Mouse (Mus musculus) left cerebral cortex, postnatal 36 days (tissue): ENCODE measurements at regions not wholly inside any gene's neighbourhood (a gene's known extent, or its start where the extent isn't known, plus 50 kb on each side); places are given as distances from the start of the nearest gene placed in this dataset.

Source experiments
- DNase-seq, 2 experiments: peaks; one replicate each; pipeline ENCODE4 v3.0.0; 2021 to 2022; ENCODE audit warnings: low spot score in 2 of 2, mixed read lengths in 1 of 2
- intact Hi-C: fragments of 180-260 bp; cut with DNase I; formaldehyde crosslinking; loops from one replicate; pipeline ENCODE4 v1.15.1; 2025

DNA sequence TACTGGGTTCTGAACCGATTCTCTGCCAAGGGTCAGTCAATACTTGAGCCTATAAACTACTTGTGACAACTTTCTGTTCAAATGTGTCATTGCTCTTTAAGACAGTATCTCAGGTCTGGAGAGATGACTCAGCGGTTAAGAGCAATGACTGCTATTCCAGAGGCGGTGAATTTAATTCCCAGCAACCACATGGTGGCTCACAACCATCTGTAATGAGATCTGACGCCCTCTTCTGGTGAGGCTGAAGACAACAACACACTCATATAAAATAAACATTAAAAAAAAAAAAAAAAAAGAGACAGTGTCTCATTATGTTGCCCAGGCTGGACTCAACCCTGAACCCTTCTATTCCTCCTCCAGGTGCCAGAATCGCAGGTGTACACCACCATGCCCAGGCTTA lies 159.0 kb upstream of the Ubl3 start:
- no peak for DNase-seq
- intact Hi-C loops: no loop called here

DNA sequence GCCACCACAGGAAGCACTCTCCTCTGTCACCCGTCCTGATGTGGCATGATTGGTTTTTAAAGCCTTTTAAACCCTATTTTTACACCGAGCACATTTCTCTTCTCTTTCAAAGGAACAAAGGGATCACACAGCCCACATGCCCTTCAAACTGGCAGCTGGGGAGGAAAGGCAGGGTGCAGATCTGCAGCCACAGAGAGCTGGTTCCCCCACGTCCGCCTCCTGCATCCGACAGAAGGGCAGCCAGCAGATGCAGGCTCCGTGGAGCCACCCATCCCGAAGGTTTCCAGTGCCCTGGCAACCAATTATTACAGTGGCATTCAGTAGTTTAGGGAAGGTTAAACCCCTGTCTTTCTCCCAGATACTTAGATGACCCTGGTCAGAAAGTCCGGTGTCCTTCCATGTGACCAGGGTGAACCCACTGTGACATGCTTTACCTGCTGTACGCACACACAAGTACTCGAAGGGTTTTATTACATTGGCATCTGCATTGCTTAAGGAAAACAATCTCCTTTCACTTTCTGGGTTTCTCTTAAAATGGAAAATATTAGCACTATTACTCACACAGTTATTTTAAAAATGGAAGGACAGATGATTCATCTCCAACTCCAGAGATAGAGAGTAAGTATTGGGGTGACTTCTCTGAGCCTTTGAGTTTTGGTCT lies 156.7 kb upstream of the Ubl3 start:
- peak in 1 of 2 experiments; percentile 12 for DNase-seq
- intact Hi-C loops: loop anchor here (2.0 to 5.0 kb wide), 2 partner anchors 83 to 156 kb away; partner anchors contain the start of gene Ubl3

DNA sequence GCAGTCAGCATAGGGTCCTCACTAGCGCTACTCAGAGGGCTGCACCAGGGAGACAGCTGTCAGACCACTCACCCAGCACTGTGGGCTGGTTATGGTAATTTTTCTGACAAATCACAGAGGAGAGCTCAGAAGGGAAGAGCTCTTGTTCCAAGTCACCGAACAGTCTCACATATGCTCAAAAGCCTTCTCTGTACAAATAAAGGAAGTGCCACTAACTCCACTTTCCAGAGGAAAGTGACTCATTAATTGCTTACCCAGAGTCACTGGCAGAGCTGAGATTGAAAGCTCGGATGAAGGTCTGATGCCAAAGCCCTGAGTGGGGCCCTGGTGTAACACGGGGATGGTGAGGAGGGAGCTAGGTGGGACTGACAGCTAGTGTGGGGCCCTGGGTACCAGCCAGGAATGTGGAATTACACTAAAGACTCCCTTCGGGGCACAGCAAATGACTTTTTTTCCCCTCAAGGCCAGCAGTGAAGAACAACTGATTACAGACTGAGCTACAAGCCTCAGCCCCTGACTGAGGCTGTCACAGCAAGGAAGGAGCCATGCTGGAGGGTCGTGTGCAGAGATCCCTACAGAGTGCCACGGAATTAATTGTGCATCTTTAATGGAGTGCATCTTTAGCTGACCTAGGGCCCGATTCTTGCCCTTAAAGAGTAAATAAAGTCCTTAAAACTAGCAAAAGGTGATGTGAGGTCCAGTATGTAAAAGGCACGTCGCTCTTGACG lies 155.6 kb upstream of the Ubl3 start:
- intact Hi-C loops: loop anchor here (2.0 to 5.0 kb wide), 2 partner anchors 84 to 155 kb away; partner anchors contain the start of gene Ubl3
- DNase-seq: peak in 1 of 2 experiments; percentile 10

GRCm38 (mm10) chr5:148707335-148707734 lies 154.7 kb upstream of the Ubl3 start:
- no peak for DNase-seq
- intact Hi-C loops: loop anchor here (5.0 kb wide), 1 partner anchor 85 kb away; no protein-coding TSS in a partner anchor

- intact Hi-C loops: loop anchor here (5.0 kb wide), 1 partner anchor 86 kb away; no protein-coding TSS in a partner anchor
- DNase-seq: no peak
These were observed 153.9 kb upstream of the Ubl3 start for GRCm38 (mm10) chr5:148706323-148707120.

GRCm38 (mm10) chr5:148704769-148705168 lies 152.2 kb upstream of the Ubl3 start:
- no peak for DNase-seq
- intact Hi-C loops: loop anchor here (5.0 kb wide), 1 partner anchor 88 kb away; no protein-coding TSS in a partner anchor

DNA sequence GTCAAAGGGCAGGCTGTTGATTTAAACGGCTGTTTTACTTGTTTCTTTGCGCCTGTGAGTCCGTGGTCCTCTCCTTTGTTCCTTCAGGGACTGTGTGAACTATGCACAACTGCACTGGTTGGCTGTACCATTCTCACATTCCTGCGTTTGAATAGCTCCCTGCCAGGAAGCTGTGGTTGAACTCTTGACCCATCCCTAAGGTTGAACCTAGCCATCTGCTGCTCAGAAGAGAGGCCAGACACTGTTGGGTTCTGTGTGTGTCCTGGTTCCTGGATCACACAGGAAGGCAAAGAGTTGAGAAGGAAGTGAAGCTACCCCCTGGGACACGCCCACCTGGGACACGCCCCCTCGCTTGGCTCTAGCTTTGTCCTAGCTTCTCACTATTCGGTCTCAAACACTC lies 149.3 kb upstream of the Ubl3 start:
- DNase-seq: no peak
- intact Hi-C loops: no loop called here

DNA sequence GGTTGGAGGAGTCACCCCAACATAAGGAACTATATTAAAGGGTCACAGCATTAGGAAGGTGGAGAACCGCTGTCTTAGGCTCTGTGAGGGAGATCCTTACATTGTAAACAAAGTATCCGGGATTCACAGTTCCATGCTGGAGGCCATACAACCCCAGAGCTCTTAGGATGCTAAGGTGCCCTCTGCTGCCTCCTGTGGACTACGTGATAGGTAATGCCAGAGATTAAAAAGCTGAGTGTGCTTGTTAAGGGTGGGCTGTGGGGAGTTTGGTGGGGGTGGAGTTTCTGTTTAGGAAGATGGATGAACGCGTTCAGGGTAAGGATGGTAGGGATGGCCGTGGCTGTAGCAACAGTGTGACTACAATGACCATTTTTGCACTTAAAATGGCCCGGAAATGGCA lies 148.4 kb upstream of the Ubl3 start:
- intact Hi-C loops: no loop called here
- no peak for DNase-seq

- intact Hi-C loops: no loop called here
- no peak for DNase-seq
These were observed 147.7 kb upstream of the Ubl3 start for GRCm38 (mm10) chr5:148700240-148700639.

DNA sequence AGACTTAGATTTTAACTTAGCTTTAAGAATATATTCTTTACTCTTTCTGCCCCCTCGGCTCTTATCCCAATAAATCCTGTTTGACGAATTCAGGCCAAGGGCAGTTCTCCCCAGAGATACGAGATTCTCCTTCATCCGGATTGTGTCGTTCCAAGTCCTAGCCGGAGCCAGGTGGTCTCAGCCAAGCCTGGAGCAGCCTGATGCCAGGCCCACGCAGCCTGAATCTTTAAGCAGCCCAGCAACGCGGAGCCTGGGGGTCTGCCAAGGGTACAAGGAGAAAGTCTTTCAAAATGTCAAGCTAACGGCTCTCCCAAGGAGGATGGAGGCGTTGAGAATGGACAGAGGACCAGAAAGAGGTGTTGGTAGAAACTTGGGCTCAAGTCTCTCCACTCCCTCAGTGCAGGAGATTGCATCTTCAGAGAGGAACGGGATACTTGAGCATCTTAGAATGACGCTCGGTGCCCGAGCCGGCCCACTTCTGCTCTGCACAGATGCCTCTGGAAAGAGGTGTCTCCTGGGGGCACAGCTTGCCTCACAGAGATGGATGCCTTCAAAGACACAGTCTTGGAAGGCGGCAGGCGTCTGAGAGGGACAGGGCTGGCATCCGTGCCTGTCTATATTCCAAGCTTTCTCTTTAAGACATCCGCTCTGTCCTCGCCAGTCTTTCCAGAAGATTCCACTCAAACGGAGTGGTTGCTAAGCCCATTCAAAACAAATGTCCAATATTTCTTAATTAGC lies 145.2 kb upstream of the Ubl3 start:
- intact Hi-C loops: no loop called here
- DNase-seq: no peak

DNA sequence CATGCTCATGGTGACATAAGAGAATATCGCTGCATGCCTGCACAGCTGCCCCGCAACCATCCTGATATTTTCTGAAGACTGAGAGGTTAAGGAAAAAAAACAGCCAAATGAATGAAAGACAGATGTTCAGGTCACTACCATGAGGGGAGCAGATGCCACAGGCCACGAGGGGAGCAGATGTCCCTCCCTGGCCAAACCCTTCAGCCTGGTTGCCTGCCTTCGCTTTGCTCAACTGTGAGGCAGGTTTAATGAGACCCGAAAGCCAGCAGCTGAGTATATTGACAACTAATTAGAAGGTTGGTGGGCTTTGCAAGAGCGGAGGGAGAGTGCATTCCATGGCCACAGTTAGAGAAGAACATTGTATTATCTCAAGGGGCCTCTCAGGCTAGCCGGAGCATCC lies 141.8 kb upstream of the Ubl3 start:
- DNase-seq: no peak
- intact Hi-C loops: no loop called here

- intact Hi-C loops: no loop called here
- DNase-seq: no peak
These were observed 138.9 kb upstream of the Ubl3 start for GRCm38 (mm10) chr5:148691486-148691885.

GRCm38 (mm10) chr5:148690823-148691197 lies 138.2 kb upstream of the Ubl3 start:
- peak in 1 of 2 experiments; percentile 11 for DNase-seq
- intact Hi-C loops: no loop called here

GRCm38 (mm10) chr5:148690158-148690822 lies 137.7 kb upstream of the Ubl3 start:
- intact Hi-C loops: no loop called here
- no peak for DNase-seq

GRCm38 (mm10) chr5:148689297-148689696 lies 136.7 kb upstream of the Ubl3 start:
- intact Hi-C loops: no loop called here
- DNase-seq: no peak

DNA sequence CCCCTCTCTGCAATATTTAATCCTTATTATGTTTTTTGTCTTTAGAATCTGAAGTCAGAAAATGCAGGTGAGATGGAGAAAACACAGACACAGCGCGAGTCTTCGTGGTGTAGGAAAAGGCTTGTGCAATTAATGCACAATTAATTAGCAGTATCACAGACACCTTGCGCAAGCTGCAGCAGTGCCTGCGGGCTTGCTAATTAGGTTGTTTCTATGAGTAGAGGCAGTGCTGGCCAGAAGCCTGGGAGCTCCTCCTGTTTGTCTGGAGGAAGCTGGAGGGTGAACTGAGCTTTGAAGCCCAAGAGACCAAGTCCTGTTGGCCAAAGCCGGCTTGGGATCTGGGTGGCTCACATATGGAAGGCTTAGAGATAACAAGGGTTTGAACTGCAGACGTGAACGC lies 135.9 kb upstream of the Ubl3 start:
- intact Hi-C loops: no loop called here
- DNase-seq: no peak

DNA sequence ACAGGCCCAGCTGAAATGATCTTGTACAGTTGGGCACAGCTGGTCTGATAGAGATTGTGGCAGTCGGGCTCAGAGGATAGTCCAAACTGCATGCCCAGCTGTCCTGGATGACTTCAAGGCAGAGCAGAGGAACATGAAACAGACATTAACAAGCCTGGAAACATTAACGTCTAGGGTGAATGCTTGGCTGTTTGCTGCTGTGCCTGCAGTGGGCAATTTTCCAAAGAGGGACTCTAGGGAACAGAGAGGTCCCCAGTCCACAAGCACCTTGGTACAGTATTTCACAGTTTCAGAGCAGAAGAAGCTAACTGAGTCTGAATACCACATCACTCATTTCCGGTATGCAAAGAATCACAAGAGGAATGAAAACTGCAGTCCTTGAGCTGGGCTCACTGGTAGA lies 135.2 kb upstream of the Ubl3 start:
- intact Hi-C loops: no loop called here
- no peak for DNase-seq

DNA sequence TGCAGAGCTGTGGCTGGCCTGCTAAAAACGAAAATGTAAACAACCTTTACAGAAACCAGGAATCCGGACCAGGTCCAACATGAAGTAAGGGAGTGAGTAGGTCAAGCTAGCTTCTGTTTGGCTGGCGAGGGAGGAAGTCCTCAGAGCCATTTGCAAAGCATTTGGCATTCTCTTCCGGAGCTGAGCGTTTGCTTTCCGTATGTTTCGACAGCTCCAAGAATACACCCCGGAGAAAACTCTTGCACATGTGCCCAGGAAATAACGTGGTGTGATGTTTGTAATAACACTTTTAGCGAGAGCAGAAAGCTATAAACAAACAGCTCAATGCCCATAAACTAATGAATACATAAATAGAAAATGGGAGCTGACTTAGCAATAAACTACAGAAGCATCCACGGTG lies 131.6 kb upstream of the Ubl3 start:
- intact Hi-C loops: no loop called here
- no peak for DNase-seq

DNA sequence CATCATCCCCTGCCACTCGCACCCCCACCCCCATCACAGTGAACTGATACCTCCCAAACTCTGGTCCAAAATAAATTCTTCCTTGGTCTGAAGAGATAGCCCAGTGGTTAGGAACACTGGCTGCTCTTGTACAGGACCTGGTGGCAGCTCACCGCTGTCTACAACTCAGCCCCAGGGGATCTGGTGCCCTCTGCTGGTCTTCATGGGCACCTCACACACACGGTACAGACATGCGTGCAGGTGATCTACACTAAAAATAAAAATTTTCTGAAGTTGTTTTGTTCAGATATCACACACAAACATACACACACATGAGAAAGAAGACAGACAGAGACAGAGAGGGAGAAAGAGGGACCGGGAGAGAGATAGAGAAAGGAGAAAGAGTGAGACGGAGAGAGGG lies 130.0 kb upstream of the Ubl3 start:
- no peak for DNase-seq
- intact Hi-C loops: no loop called here
